ENCODE assay signal across 9 mouse cellular contexts in the genomic region with DNA sequence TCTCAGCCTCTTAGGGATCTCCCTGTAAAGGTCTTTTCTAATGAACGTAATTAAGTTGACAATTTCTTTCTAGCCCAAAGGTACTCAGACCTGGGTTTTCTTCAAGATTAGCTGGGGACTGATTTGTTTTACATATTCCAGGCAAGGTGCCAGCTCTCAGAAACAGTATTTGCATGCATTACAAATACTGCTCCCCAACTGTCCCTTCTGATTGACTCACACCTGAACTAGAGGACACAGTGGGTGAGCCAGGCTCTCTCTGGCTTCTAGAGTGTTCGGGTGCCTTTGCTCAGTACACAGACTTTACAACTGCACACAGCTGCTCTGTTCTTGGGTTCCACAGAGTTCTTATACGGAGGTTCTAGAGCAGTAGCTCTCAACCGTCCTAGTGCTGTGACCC.
"Had no signal": no experiment of that assay in that cellular context is flagged by ENCODE, and none has a peak within 500 bp of the region (broad histone marks: within the 10 kb centered on the region; RNA-seq: fewer than 3 reads in every experiment).

No protein-coding gene starts in this region.

- DNase-seq: lung, postnatal 4 days; thymus, adult 2 months; thymus, postnatal 25 days had no signal

- H3K36me3 ChIP-seq: limb, embryonic 15.5 days; liver, embryonic 12.5 days; lung, embryonic 15.5 days; midbrain, embryonic 12.5 days; neural tube, embryonic 12.5 days had no signal

- ATAC-seq: intestine, postnatal 0 days; liver, embryonic 12.5 days had no signal

- H3K4me3 ChIP-seq: limb, embryonic 15.5 days; liver, embryonic 12.5 days; lung, embryonic 15.5 days; midbrain, embryonic 12.5 days; neural tube, embryonic 12.5 days had no signal

- H3K27ac ChIP-seq: limb, embryonic 15.5 days; liver, embryonic 12.5 days; lung, embryonic 15.5 days; midbrain, embryonic 12.5 days; neural tube, embryonic 12.5 days had no signal

- H3K27me3 ChIP-seq: limb, embryonic 15.5 days; liver, embryonic 12.5 days; lung, embryonic 15.5 days; neural tube, embryonic 12.5 days had no signal

- H3K9me3 ChIP-seq: limb, embryonic 15.5 days; liver, embryonic 12.5 days; lung, embryonic 15.5 days had no signal

- H3K4me1 ChIP-seq: liver, embryonic 12.5 days; midbrain, embryonic 12.5 days had no signal

- H3K4me2 ChIP-seq: limb, embryonic 15.5 days; liver, embryonic 12.5 days; lung, embryonic 15.5 days; midbrain, embryonic 12.5 days; neural tube, embryonic 12.5 days had no signal

- H3K9ac ChIP-seq: limb, embryonic 15.5 days; liver, embryonic 12.5 days; lung, embryonic 15.5 days; midbrain, embryonic 12.5 days; neural tube, embryonic 12.5 days had no signal
